In genomic region chr10:79852107-79852789, GRCm38 (mm10) we compare ENCODE assay signal across 8 mouse cellular contexts. TPM values are rescaled to one million over a fixed set of nuclear protein-coding genes. Genes with fewer than 3 reads are reported as not detected.
DNase-seq lines count a peak whose midpoint lies in the region; ATAC-seq lines count a peak whose summit lies in the region.

No protein-coding gene starts in this region.

- H3K9me3 ChIP-seq in embryonic facial prominence, embryonic 11.5 days (replicated peaks; ENCODE audit: control insufficient read depth, low read length): no peaks in the 10 kb centered on the region
- H3K9me3 ChIP-seq in limb, embryonic 13.5 days: no peaks in the 10 kb centered on the region

- H3K4me3 ChIP-seq in embryonic facial prominence, embryonic 11.5 days (ENCODE audit: low read depth, low read length): peak overlapping the region; percentile 100; the same call in 1 of the 2 replicates
- peak overlapping the region; percentile 99 for H3K4me3 ChIP-seq in limb, embryonic 13.5 days

- peak overlapping the region; percentile 79 for H3K4me2 ChIP-seq in embryonic facial prominence, embryonic 11.5 days (ENCODE audit: low read depth, low read length)
- H3K4me2 ChIP-seq in limb, embryonic 13.5 days (replicated peaks): peak overlapping the region; percentile 79

- H3K27ac ChIP-seq in embryonic facial prominence, embryonic 11.5 days (replicated peaks; ENCODE audit: low read depth, low read length): peak overlapping the region; percentile 99
- H3K27ac ChIP-seq in limb, embryonic 13.5 days: peak overlapping the region; percentile 100

- peaks cover 26% of the 10 kb centered on the region for H3K4me1 ChIP-seq in embryonic facial prominence, embryonic 11.5 days (ENCODE audit: control insufficient read depth, insufficient read depth, low read length)
- H3K4me1 ChIP-seq in limb, embryonic 13.5 days: peaks cover 40% of the 10 kb centered on the region

- H3K9ac ChIP-seq in embryonic facial prominence, embryonic 11.5 days (replicated peaks; ENCODE audit: low read length): peak overlapping the region; percentile 84
- H3K9ac ChIP-seq in limb, embryonic 13.5 days: peak overlapping the region; percentile 80

- 40% methylated on average over 9 of the region's 9 CpGs for WGBS in embryonic facial prominence, embryonic 11.5 days
- 32% methylated on average over 9 of the region's 9 CpGs for WGBS in limb, embryonic 13.5 days

- H3K27me3 ChIP-seq in embryonic facial prominence, embryonic 11.5 days (ENCODE audit: control insufficient read depth, insufficient read depth, low read length): no peaks in the 10 kb centered on the region
- no peaks in the 10 kb centered on the region for H3K27me3 ChIP-seq in limb, embryonic 13.5 days

- no peaks in the 10 kb centered on the region; the same call in 1 of the 2 replicates for H3K36me3 ChIP-seq in embryonic facial prominence, embryonic 11.5 days (replicated peaks; ENCODE audit: control insufficient read depth, insufficient read depth, low read depth, low read length)
- H3K36me3 ChIP-seq in limb, embryonic 13.5 days: peaks cover 15% of the 10 kb centered on the region

- ATAC-seq in embryonic facial prominence, embryonic 11.5 days (replicated peaks; ENCODE audit: insufficient number of reproducible peaks, low FRiP score, low TSS enrichment, low read depth): no peak
- ATAC-seq in limb, embryonic 13.5 days (ENCODE audit: low FRiP score, low read depth): no peak

- peak; percentile 53 for DNase-seq in embryo, embryonic 10.5 days (ENCODE audit: low spot score)
- DNase-seq in embryo, embryonic 9.5 days (ENCODE audit: extremely low spot score): no peak
- DNase-seq in embryonic facial prominence, embryonic 11.5 days (ENCODE audit: low spot score): peak; percentile 52
- DNase-seq in heart, postnatal 4 days: peak; percentile 64
- DNase-seq in naive thymus-derived CD4-positive, alpha-beta T cell, adult 2 months (ENCODE audit: low read depth): peak; percentile 64
- DNase-seq in urinary bladder, postnatal 10 days (ENCODE audit: low spot score): no peak
- no peak for DNase-seq in frontal cortex, postnatal 14 days (ENCODE audit: low spot score in 2 of 2)

RNA-seq across cellular contexts. Expression of gene Ptbp1, which starts 2.0 kb away (rescaled TPM):
- polyA plus RNA-seq in embryonic facial prominence, embryonic 11.5 days (2014; fragmentation: Nextera tagmentation; extraction: Ambion mirVana): 237 and 257 TPM in 2 replicates
- total RNA-seq in heart, postnatal 4 days (2021): 100 to 1,000 TPM; 167 to 182 TPM
- polyA plus RNA-seq in limb, embryonic 13.5 days (2015; fragmentation: Nextera tagmentation; extraction: Ambion mirVana): 347 and 366 TPM in 2 replicates

RNA-seq across cellular contexts. Expression of gene Prtn3, which starts 22.0 kb away (rescaled TPM):
- polyA plus RNA-seq in embryonic facial prominence, embryonic 11.5 days (2014; fragmentation: Nextera tagmentation; extraction: Ambion mirVana): 10.9 and 11.2 TPM in 2 replicates
- not detected for total RNA-seq in heart, postnatal 4 days (2021)
- polyA plus RNA-seq in limb, embryonic 13.5 days (2015; fragmentation: Nextera tagmentation; extraction: Ambion mirVana): 11.1 and 11.3 TPM in 2 replicates

RNA-seq across cellular contexts. Expression of gene Plppr3, which starts 22.2 kb away (rescaled TPM):
- 78.3 and 85.8 TPM in 2 replicates for polyA plus RNA-seq in embryonic facial prominence, embryonic 11.5 days (2014; fragmentation: Nextera tagmentation; extraction: Ambion mirVana)
- 1 to 10 TPM; 2.5 to 2.9 TPM for total RNA-seq in heart, postnatal 4 days (2021)
- 138 and 142 TPM in 2 replicates for polyA plus RNA-seq in limb, embryonic 13.5 days (2015; fragmentation: Nextera tagmentation; extraction: Ambion mirVana)

RNA-seq across cellular contexts. Expression of gene Misp, which starts 31.5 kb away (rescaled TPM):
- polyA plus RNA-seq in embryonic facial prominence, embryonic 11.5 days (2014; fragmentation: Nextera tagmentation; extraction: Ambion mirVana): 0.39 and 0.82 TPM in 2 replicates
- under 1 TPM; 0.14 to 0.45 TPM for total RNA-seq in heart, postnatal 4 days (2021)
- polyA plus RNA-seq in limb, embryonic 13.5 days (2015; fragmentation: Nextera tagmentation; extraction: Ambion mirVana): 0.90 and 1.4 TPM in 2 replicates

RNA-seq across cellular contexts. Expression of gene Elane, which starts 33.8 kb away (rescaled TPM):
- polyA plus RNA-seq in embryonic facial prominence, embryonic 11.5 days (2014; fragmentation: Nextera tagmentation; extraction: Ambion mirVana): 0.50 and 0.88 TPM in 2 replicates
- not detected for total RNA-seq in heart, postnatal 4 days (2021)
- polyA plus RNA-seq in limb, embryonic 13.5 days (2015; fragmentation: Nextera tagmentation; extraction: Ambion mirVana): 0.29 and 0.86 TPM in 2 replicates

Comparison
In these comparisons a context has a peak if more than half of its experiments do, and no peak if none do; other contexts are left out.
1. DNase-seq: peak in embryo, embryonic 10.5 days (single experiment), embryonic facial prominence, embryonic 11.5 days (single experiment), heart, postnatal 4 days (single experiment) and naive thymus-derived CD4-positive, alpha-beta T cell, adult 2 months (single experiment); none in embryo, embryonic 9.5 days (single experiment), urinary bladder, postnatal 10 days (single experiment) and frontal cortex, postnatal 14 days (0 of 2).